Mouse (Mus musculus) CH12.LX (cell line): ENCODE measurements around the gene Cradd.

ENCODE experiments used
- CTCF ChIP-seq, 2 experiments: IDR thresholded peaks in 1 of 2; conservative IDR thresholded peaks in 1 of 2; 2 replicates each; pipeline ENCODE4 v1.5.1; 2011 to 2012; ENCODE audit warnings: low read depth in 2 of 2, low read length in 2 of 2, improper control_type of control experiment in 1 of 2, inconsistent platforms in 1 of 2, mild to moderate bottlenecking in 1 of 2, moderate library complexity in 1 of 2
- ELF1 ChIP-seq: IDR thresholded peaks from 2 replicates; pipeline ENCODE4 v1.6.1; 2014; ENCODE audit warnings: low read depth, mild to moderate bottlenecking, inconsistent platforms, low read length, improper control_type of control experiment
- MAFK ChIP-seq: IDR thresholded peaks from 2 replicates; pipeline ENCODE4 v1.6.1; 2011; ENCODE audit warnings: low read length, improper control_type of control experiment; ENCODE audit not compliant: insufficient replicate concordance
- MAX ChIP-seq: IDR thresholded peaks from 2 replicates; pipeline ENCODE4 v1.6.1; 2011; ENCODE audit warnings: low read length, improper control_type of control experiment
- MXI1 ChIP-seq: IDR thresholded peaks from 2 replicates; pipeline ENCODE4 v1.6.1; 2011; ENCODE audit warnings: mild to moderate bottlenecking, low read depth, low read length, improper control_type of control experiment
- MYC ChIP-seq: IDR thresholded peaks from 2 replicates; pipeline ENCODE4 v1.6.1; 2011; ENCODE audit warnings: low read depth, mild to moderate bottlenecking, improper control_type of control experiment, low read length
- NRF1 ChIP-seq: IDR thresholded peaks from 2 replicates; pipeline ENCODE4 v1.6.1; 2014; ENCODE audit warnings: low read depth, mild to moderate bottlenecking, inconsistent platforms, low read length, improper control_type of control experiment, moderate library complexity
- POLR2A ChIP-seq: IDR thresholded peaks from 2 replicates; pipeline ENCODE4 v1.6.1; 2011; ENCODE audit warnings: low read depth, mild to moderate bottlenecking, improper control_type of control experiment, low read length
- POLR2AphosphoS2 ChIP-seq: IDR thresholded peaks from 2 replicates; pipeline ENCODE4 v1.6.1; 2011; ENCODE audit warnings: low read depth, low read length, improper control_type of control experiment
- TCF12 ChIP-seq: IDR thresholded peaks from 2 replicates; pipeline ENCODE4 v1.6.1; 2014; ENCODE audit warnings: low read depth, mild to moderate bottlenecking, inconsistent platforms, low read length, improper control_type of control experiment
- UBTF ChIP-seq: IDR thresholded peaks from 2 replicates; pipeline ENCODE4 v1.6.1; 2012; ENCODE audit warnings: low read depth, mild to moderate bottlenecking, inconsistent platforms, low read length, improper control_type of control experiment, moderate library complexity
- USF1 ChIP-seq: IDR thresholded peaks from 2 replicates; pipeline ENCODE4 v1.6.1; 2014; ENCODE audit warnings: low read depth, mild to moderate bottlenecking, inconsistent platforms, low read length, improper control_type of control experiment
- ZKSCAN1 ChIP-seq: IDR thresholded peaks from 2 replicates; pipeline ENCODE4 v1.6.1; 2012; ENCODE audit warnings: low read depth, inconsistent platforms, low read length, improper control_type of control experiment, borderline replicate concordance
- ZNF384 ChIP-seq: IDR thresholded peaks from 2 replicates; pipeline ENCODE4 v1.6.1; 2012; ENCODE audit warnings: low read depth, low read length, improper control_type of control experiment, inconsistent platforms

- TF ChIP-seq MAX (no peak), CTCF (conservative IDR thresholded peaks at IDR 0.05 in 1 of 2, IDR thresholded peaks at IDR 0.05 in 1 of 2; ENCODE audit: low read depth in 2 of 2, low read length in 2 of 2) (no peak), TCF12 (no peak), ZKSCAN1 (no peak), POLR2A (no peak), MAFK (no peak), MXI1 (no peak), ZNF384 (no peak), POLR2AphosphoS2 (no peak), USF1 (no peak), UBTF (no peak), NRF1 (no peak), ELF1 (no peak), MYC (no peak)
Measured at GRCm38 (mm10) chr10:95180177-95180576, 143.8 kb downstream of the Cradd start.
